Mouse (Mus musculus) retina, adult 2 months (tissue): ENCODE measurements around the gene Timm29.
"Not testable (repeated sequence)": the region's sequence is repeated elsewhere in the genome, so short reads cannot be mapped to it uniquely, and the experiment has no call there.

Experiments
- DNase-seq: peaks from one replicate; pipeline ENCODE4 v3.0.0-alpha.2; 2012; ENCODE audit warnings: low read depth, low spot score

Timm29 gene

DNA sequence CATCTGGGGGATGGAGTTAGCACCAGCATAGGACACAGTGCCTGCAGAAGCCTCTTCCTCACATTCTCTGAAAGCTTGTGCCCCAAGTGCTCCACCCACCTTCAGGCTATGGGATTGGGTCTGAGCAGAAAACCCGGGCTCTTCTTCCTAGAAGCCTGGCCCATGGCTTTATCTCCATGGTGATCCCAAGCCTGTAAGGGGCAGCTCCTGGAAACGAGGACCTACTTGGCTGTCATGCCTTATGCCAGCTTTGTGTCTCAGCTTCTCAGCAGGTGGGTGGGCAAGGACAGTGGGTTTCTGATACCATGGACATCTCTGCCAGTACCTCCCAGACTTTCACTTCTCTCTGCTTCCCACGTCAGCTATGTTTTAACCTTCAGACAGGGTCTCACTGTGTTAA, 14.3 kb upstream of the Timm29 start:
- DNase-seq: no peak

DNA sequence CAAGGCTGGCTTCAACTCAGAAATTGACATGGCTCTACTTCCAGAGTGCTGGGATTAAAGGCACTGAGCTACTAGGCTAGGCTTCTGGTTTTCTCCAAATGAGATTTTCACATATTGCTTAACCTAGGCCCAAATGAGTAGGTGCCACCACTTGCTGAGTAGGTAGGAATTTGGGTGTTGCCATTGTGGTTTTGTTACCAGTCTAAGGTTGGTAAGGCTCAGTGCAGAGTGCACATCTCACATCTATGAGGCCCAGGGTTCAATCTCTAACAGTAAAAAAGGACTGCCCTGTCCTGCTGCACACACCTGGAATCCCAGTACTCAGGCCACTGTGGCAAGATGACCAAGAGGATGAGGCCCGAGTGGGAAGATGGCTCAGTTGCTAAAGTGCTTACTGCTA, 7.1 kb upstream of the Timm29 start:
- DNase-seq: no peak

DNA sequence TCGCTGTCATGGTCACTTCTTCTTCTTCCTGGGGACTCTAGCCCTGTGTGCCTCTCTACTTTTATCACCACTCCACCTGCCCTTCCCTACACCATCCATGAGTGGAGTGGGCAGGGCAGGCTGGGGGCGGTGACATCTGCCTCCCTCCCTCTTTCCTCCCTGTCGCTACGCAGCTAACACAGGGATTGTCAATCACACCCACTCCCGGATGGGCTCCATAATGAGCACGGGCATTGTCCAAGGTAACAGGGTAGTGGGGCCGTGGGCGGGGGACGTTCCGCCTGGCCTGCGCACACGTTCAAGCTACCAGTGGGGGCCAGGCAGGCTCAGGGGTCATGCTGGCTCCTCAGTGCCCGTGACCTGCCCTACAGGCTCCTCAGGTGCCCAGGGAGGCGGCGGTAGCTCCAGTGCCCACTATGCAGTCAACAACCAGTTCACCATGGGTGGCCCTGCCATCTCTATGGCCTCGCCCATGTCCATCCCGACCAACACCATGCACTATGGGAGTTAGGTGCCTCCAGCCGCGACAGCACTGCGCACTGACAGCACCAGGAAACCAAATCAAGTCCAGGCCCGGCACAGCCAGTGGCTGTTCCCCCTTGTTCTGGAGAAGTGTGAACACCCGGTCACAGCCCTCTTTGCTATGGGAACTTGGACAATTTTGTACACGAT, 4.7 kb upstream of the Timm29 start:
- no peak for DNase-seq

- DNase-seq: no peak
Observed at GRCm38 (mm10) chr9:21588350-21588749, 4.2 kb upstream of the Timm29 start.

GRCm38 (mm10) chr9:21589538-21589937, 3.0 kb upstream of the Timm29 start:
- no peak for DNase-seq

GRCm38 (mm10) chr9:21591127-21591830, 1.2 kb upstream of the Timm29 start:
- DNase-seq: no peak

DNA sequence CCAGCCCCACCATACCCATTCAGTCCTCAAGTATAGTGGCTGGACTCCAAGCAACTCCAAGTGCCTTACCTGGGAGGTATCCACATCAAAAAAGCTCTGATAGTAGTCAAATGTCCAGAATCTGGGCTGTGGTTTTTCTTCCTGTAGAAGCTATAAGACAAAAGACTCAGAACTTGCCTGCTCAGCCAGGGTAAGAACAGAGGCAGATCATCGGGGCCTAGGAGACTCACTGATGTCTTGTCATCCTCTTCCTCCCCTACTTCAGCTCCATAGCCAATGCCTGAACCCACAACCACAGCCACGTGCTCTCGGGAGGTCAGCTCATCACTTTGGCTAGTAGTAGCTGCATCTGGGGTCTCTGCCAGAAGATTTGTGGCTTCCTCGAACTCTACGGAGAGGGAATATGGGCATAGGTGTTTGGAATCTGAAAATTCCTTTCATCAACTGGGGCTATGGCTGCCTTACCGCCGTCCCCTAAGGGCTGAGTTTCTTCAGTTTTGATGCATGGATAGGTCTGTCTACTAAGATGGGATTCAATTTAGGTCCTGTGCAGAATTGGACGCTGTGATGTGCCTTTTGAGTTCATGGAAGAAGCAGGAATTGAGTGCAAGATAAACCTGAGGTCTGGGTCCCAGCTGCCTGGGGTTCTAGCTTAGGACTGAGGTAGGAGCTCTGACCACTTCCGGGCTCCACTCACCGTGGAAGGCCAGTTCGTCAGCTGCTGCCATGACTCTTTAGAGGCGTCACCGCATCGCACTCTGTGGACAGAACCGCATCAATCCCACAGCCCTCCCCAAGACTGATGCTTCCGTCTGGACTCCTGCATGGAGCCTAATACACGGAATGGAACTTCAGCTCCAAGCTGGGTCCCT, 455 bp upstream of the Timm29 start:
- DNase-seq: no peak

GRCm38 (mm10) chr9:21593122-21593721, 700 bp downstream of the Timm29 start:
- DNase-seq: no peak

DNA sequence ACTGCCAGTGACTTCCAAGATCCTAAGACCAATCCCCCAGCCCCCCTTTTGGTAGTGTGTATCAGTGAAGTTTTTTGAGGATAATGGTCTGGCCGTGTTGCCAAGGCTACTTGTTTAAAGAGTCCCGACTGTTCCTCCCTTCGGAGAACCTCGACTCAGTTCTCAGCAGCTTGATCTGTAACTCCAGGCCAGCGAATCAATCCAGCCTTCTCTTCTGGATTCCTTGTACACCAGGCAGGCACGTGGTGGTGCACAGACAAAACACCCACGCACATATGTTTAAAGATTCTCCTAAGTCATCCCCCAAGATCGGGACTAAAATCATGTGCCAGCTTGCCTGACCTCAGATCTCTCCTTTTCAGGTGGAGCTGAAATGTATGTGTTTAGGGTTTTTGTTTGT, 1.8 kb downstream of the Timm29 start:
- not testable (repeated sequence) for DNase-seq

DNA sequence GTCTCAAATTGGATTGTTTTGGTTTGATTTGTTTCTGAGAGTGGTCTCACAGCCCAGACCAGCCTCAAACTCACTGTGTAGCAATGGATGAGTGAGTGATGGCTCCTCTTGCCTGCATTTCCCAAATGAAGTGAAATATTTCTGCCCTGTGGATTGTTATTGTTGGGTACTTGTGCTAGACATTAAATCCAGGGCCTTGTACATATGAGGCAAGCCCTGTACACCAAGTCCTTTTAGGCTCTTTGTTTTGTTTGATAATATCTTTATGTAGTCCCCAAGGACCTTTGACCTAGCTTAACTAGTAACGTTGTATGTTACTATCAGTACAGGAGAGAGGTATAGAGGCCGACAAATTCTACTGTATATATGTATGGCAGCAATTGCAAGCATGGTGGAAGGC, 2.3 kb downstream of the Timm29 start:
- no peak for DNase-seq

GRCm38 (mm10) chr9:21598198-21598597, 5.7 kb downstream of the Timm29 start:
- DNase-seq: no peak

GRCm38 (mm10) chr9:21600186-21600585, 7.7 kb downstream of the Timm29 start:
- no peak for DNase-seq

DNA sequence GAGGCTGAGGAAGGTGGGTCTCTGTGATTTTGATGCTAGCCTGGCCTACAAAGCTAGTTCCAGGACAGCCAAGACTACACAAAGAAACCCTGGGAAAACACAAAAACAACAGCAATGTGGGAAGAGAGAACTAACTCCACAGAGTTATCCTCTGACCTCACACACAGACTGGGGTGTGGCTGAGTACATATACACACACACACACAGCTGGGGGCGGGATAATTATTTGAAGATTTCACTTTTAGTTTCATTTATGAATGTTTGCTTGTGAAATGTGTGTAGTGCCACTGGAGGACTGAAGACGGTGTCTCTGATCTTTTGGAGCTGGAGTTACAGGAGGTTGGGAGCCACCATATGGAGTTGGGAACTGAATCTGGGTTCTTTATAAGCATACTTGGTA, 8.6 kb downstream of the Timm29 start:
- no peak for DNase-seq

- peak; percentile 67 for DNase-seq
Observed at GRCm38 (mm10) chr9:21601722-21602399, 9.3 kb downstream of the Timm29 start.

- DNase-seq: no peak
Observed at GRCm38 (mm10) chr9:21604119-21604518, 11.6 kb downstream of the Timm29 start.

DNA sequence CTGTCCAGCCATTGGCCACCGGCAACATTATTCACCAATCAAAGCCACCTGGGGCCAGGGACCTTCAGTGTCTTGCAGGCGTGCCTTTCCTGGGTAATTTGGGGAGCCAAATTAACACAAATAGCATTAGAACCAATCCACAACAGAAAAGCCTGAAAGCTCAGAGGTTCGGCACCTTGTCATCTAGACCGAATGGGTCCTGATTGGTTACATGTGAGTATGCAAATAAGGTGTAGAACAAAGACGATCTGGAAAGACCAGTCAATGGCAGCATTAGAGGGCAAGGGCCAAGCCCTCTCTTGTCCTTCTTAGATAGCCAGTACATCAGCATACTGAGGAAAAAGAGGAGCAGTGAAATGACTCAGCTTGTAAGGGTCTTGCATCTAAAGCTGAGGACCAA, 13.3 kb downstream of the Timm29 start:
- no peak for DNase-seq

- no peak for DNase-seq
Observed at GRCm38 (mm10) chr9:21606648-21607047, 14.1 kb downstream of the Timm29 start.

- no peak for DNase-seq
Observed at GRCm38 (mm10) chr9:21609861-21610260, 17.3 kb downstream of the Timm29 start.

- DNase-seq: no peak
Observed at GRCm38 (mm10) chr9:21614864-21615616, 22.5 kb downstream of the Timm29 start.

- DNase-seq: peak; percentile 99
Observed at GRCm38 (mm10) chr9:21615617-21616231, 23.2 kb downstream of the Timm29 start, which contains the start of gene Smarca4. Gene Smarca4, plus strand, starts transcription at chr9:21616169.
